Mouse (Mus musculus) gastrocnemius, postnatal 4 days (tissue): ENCODE data around the gene Kcne1l. TPM values are rescaled to one million over a fixed set of nuclear protein-coding genes. Genes with fewer than 3 reads are reported as not detected.

Experiments
- DNase-seq, 2 experiments: peaks; one replicate each; pipeline ENCODE4 v3.0.0; 2021 to 2022; ENCODE audit warnings: low spot score in 2 of 2, mixed read lengths in 2 of 2
- long read RNA-seq, 2 experiments: library from polyadenylated mRNA; stranded (forward); transcript quantifications; one replicate each; pipeline ENCODE4 v2.0.0; 2021
- total RNA-seq, 2 experiments: library from RNA; stranded (reverse); gene quantifications; 2 replicates each; pipeline ENCODE4 v1.2.3; 2021

The Kcne1l gene
- total RNA-seq = 100 to 1,000 TPM; 220 to 229 TPM
- long read RNA-seq, experiment 1, transcript Kcne1l-201 (1 exons, 1,543 nt) = major isoform, 252 of 253 reads
- long read RNA-seq, experiment 1, partial matches to known transcripts = 0 of 253 reads
- long read RNA-seq, experiment 1, other reads (novel, unspliced or antisense) = 1 of 253 reads
- long read RNA-seq, experiment 2, transcript Kcne1l-201 (1 exons, 1,543 nt) = major isoform, 228 of 228 reads
- long read RNA-seq, experiment 2, partial matches to known transcripts = 0 of 228 reads
- long read RNA-seq, experiment 2, other reads (novel, unspliced or antisense) = 0 of 228 reads

DNA sequence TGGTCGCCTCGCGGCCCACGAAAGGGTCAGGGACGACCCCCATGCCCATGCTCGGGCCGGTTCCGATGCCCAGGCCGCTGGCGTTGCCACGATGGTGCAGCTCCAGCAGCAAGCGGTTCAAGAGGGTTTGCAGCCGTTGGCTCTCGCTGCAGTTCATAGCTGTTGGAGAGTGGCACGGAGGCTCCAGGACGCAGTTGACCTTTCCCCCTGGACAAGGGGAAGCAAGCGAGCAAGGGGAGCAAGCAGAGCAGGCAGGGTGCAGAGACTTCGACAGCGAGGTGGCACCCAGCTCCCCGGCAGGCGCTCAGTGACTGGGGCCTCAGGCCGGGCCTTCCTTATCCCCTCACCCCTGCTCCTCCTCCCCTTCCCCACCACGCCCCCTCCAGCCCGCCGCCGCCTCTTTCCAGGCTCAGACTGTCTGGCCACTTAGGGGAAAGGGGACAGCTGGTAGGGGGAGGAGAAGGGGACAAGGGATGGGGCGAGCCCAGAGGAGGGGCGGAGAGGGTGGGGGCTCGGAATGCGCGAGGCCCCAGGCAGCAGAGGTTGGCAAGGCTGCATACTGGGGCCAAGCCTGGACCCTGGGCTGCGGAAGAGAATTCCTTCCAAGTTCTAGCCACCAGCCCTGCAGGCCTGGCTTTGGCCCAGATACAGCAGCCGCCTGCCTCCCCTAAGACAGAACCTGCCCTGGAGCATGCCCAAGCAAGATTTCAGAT, at the start of gene Kcne1l:
Gene Kcne1l, minus strand, starts transcription at position 426 of the 713 bp plus-strand sequence.
- DNase-seq = peak in 1 of 2 experiments; percentile 10

- DNase-seq = no peak
These were observed 30.1 kb upstream of the Kcne1l start for GRCm38 (mm10) chrX:142336207-142336606.

DNA sequence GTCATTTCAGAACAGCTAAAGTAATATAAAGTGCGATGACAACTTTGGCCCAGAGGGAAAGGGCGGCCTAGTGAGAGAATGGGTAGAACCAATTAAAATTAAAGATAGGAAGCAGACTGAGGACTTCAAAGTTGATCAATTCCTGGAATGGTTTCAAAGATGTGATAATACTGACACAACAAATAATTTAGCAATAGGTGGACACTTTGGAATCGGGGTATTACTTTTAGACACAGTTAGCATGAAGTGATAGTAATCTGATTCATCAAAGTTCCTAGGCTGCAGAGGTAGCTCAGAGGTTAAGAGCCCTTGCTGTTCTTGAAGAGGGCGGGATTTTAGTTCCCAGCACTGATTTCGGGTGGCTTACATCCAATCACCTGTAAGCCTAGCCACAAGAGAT, 29.4 kb upstream of the Kcne1l start:
- DNase-seq = no peak

GRCm38 (mm10) chrX:142325760-142326159, 19.7 kb upstream of the Kcne1l start:
- DNase-seq = no peak

DNA sequence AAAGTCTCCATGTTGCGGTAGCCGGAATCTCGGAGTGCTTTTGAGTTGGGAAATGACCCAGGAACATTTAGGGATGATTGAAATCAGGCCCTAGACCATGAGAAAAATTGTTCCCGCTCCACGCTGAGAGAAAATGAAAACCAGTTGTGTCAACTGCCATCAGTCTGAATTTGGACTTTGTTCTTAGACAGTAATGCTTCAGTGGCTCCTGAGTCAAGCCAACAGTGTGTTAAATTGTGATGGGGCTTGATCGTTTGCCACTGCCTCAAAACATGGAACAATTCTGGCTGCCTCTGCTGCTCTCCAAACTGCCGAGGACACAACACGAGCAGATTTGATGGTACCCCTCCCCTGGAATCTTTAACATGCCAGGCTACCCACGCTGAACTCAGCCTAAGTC, 10.0 kb upstream of the Kcne1l start:
- DNase-seq = no peak

GRCm38 (mm10) chrX:142315270-142315669, 9.2 kb upstream of the Kcne1l start:
- no peak for DNase-seq

DNA sequence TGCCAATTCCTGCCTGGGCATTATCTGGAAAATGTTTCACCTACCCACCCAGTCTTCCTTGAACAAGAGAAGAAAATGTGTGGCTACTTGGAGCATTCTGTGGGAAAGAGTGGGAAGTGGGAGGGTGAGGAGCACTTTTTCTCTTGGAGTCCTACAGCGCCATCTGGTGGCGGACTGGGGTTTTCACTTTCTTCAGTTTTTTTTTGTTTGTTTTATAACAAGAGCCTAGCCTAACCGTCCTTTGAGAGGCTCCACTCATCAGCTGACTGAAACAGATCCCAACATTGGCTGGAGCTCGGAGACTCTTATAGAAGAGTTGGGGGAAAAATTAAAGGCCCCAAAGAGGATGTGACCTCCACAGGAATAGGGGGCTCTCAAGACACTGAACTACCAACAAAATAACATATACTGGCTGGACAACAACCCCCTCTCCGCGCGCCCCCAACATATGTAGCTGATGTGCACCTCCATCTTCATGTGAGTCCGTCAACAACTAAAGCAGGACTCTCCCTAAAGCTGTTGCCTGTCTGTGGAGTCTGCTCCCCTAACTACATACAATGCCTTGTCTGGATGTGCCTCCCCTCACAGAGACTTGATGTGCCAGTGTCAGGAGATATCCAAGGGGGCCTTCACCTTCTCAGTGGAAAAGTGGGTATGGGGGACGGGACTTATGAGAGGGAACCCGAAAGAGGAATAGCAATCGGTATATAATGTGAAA, 8.4 kb upstream of the Kcne1l start:
- DNase-seq = peak; percentile 49 to 56

GRCm38 (mm10) chrX:142310431-142310830, 4.3 kb upstream of the Kcne1l start:
- DNase-seq = no peak

DNA sequence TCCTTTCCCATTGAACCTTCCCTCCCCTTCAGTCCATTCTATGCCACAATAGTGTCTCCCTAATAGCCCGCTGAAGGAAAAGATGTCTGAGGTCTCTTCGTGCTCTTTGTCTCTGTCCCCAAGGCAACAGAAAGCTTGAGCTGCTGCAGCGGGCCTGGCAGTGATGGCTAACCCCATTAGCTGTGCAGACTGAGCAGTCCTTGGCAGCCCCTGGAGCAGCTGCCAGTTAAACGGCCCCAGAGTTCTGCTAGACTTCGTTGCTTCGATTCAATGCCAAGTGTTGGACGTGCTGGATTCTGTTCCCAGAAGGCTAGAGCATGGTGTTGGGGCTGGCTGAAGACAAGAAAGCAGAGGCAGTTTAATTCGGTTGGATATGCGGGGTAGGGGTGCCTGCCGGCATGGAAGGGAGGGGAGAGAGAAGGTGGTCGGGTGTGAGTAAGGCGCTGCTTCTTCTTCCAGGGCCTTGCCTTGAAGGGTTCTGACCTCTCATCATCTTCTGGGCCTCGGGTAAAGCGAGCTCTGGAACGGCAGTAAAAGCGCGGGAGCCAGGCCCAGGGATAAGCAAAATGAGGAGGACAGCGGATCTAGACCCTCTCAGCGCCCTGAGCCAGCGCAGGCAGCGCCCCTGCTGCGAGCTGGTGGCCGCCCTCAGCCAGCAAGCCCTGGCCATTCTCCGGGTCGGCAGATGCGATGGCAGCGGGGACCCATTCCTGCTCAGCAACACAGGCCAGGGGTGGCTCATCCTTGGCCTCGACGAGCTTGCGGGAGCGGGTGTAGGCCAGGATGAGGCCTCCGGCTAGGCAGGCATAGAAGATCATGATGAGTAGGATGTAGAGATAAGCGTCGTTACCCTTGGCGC, 855 bp downstream of the Kcne1l start:
- peak in 1 of 2 experiments; percentile 7 for DNase-seq

DNA sequence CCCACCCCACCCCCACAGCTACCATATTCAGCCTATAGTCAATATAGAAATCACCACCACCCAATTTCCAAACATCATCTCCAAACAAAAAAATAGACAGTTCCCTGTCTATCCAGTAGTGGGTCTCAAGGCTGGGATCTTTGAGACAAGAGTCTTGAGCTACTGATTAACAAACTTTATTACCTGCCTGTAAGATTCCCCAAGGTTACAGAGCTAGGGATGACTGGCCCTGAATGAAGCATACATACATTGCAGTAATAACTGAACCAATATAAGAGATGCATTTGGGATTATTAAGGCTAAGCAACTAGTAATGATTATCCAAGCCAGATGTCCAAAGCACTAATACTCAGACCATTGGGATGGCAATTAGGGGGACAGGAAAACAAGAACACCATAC, 1.5 kb downstream of the Kcne1l start:
- no peak for DNase-seq

DNA sequence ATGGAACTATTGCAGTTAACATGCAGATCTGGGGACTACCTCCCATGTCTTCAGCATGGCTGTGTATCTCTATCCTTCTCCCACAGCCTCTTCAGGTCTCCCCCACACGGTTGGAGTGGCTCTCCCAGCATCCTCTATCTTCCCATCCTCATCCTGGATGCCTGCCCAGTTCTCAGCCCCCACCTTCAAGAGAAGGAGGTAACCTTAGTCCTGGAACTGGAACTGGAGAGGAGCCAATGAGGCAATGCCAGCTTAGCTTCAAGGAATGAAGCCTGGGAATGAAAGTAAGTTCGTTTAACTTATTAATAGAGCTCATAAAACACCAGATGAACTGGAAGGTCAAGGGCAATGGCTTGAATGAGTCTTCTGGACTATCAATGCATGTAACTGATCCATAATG, 2.6 kb downstream of the Kcne1l start:
- DNase-seq = peak in 1 of 2 experiments; percentile 9

DNA sequence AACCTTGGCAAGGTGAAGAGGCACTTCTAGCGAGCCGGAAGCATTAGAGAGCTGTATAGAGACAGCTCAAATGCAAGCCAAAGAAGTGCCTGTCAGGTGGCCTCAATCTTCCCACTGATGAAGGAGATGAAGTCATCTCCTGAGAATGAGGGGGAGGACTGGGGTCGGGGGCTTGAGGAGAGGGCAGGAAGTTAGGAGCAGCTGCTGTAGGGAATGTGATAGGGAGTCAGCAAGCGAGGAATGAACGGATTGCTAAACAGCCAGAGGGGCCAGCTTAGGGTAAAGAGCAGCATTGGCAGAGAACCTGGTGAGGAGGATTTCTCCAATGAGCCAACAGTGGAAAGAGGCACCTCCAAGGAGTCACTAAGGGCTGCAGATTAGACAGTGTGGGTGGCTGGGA, 20.2 kb downstream of the Kcne1l start:
- no peak for DNase-seq

- no peak for DNase-seq
These were observed 29.5 kb downstream of the Kcne1l start for GRCm38 (mm10) chrX:142276573-142276972.

- no peak for DNase-seq
These were observed 30.1 kb downstream of the Kcne1l start for GRCm38 (mm10) chrX:142276031-142276430.

Other genes starting within 250 kb of the Kcne1l start
- under 1 TPM in 1 of 2 experiments, not detected in 1; 0.03 TPM for gene Gucy2f, start 109.4 kb downstream of the Kcne1l start, total RNA-seq
- gene Nxt2, start 79.5 kb downstream of the Kcne1l start, total RNA-seq = 1 to 10 TPM; 4.0 to 4.7 TPM
- 10 to 100 TPM; 23.3 to 28.0 TPM for gene Acsl4, start 84.2 kb upstream of the Kcne1l start, total RNA-seq